Mouse (Mus musculus): ENCODE measurements around the gene 4930505A04Rik.

DNA sequence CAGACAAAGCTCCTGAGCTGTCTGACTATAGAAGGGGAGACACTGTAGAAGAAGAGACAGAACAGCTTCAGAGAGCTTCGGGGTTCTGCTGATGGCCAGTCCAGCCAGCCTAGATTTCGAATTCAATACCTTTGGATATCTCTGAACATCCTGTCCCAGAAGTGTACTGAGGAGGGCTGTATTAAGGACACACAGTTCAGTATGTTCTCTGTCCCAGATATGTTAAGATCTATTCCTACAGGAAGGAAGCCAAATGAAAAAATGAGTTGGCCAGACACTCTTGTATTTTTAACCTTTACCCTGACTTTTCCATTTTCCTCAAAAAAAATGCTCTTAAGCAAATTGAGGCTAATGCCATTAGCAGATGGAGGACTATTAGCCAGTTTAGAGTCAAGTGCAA lies 45.5 kb upstream of the 4930505A04Rik start:
- TF ChIP-seq CTCF (IDR thresholded peaks at IDR 0.05; ENCODE audit: control insufficient read depth, insufficient read depth, insufficient replicate concordance, low read depth, low read length), result no peak
- no peak for TF ChIP-seq POLR2A (IDR thresholded peaks at IDR 0.05; ENCODE audit: control insufficient read depth, low read depth, low read length)

Measured in testis, adult 2 months (tissue).